Mouse (Mus musculus): ENCODE measurements around the gene Tes. TPM values are rescaled to one million over a fixed set of nuclear protein-coding genes. Genes with fewer than 3 reads are reported as not detected.

Gene Tes
- total and polyA plus RNA-seq, 2 experiments from 2014 or later, result 12.1 to 22.1 TPM

GRCm38 (mm10) chr6:17105714-17106113 is 40.8 kb downstream of the Tes start:
- Histone ChIP-seq H3K9ac (replicated peaks; ENCODE audit: low read length, poor library complexity, severe bottlenecking) (no peak overlapping the region), H3K9me3 (ENCODE audit: low read length) (no peaks in the 10 kb centered on the region), H3K27me3 (ENCODE audit: insufficient read depth, low read length) (no peaks in the 10 kb centered on the region), H3K36me3 (ENCODE audit: insufficient read depth, low read length) (peaks cover 5% of the 10 kb centered on the region; the same call in 1 of the 2 replicates), H3K4me3 (ENCODE audit: low read depth, low read length) (no peak overlapping the region), H3K4me2 (ENCODE audit: low read depth, low read length, poor library complexity, severe bottlenecking) (no peak overlapping the region), H3K4me1 (ENCODE audit: insufficient read depth, low read length) (no peaks in the 10 kb centered on the region), H3K27ac (ENCODE audit: low read depth, low read length) (no peak overlapping the region)
- peak; percentile 92 for TF ChIP-seq CTCF (IDR thresholded peaks at IDR 0.05)
- peak; percentile 71 for DNase-seq (ENCODE audit: low spot score)
- ATAC-seq (ENCODE audit: low FRiP score), result no peak

- Histone ChIP-seq H3K36me3 (ENCODE audit: insufficient read depth, low read length) (peaks cover 2% of the 10 kb centered on the region; the same call in 1 of the 2 replicates), H3K27me3 (ENCODE audit: insufficient read depth, low read length) (no peaks in the 10 kb centered on the region), H3K9me3 (ENCODE audit: low read length) (no peaks in the 10 kb centered on the region), H3K27ac (ENCODE audit: low read depth, low read length) (no peak overlapping the region), H3K4me1 (ENCODE audit: insufficient read depth, low read length) (no peaks in the 10 kb centered on the region), H3K9ac (replicated peaks; ENCODE audit: low read length, poor library complexity, severe bottlenecking) (no peak overlapping the region), H3K4me2 (ENCODE audit: low read depth, low read length, poor library complexity, severe bottlenecking) (no peak overlapping the region), H3K4me3 (ENCODE audit: low read depth, low read length) (no peak overlapping the region)
- WGBS, result 98% methylated on average over 5 of the region's 5 CpGs
- DNase-seq (ENCODE audit: low spot score) (no peak), ATAC-seq (ENCODE audit: low FRiP score) (no peak)
- no peak for TF ChIP-seq CTCF (IDR thresholded peaks at IDR 0.05)
These were observed 41.5 kb downstream of the Tes start for GRCm38 (mm10) chr6:17106493-17106892.

- no peak overlapping the region for H3K27ac ChIP-seq (ENCODE audit: low read depth, low read length)
- no peaks in the 10 kb centered on the region for H3K36me3 ChIP-seq (ENCODE audit: insufficient read depth, low read length)
- no peaks in the 10 kb centered on the region for H3K9me3 ChIP-seq (ENCODE audit: low read length)
- no peak overlapping the region for H3K9ac ChIP-seq (replicated peaks; ENCODE audit: low read length, poor library complexity, severe bottlenecking)
- WGBS, result 80% methylated on average over 4 of the region's 4 CpGs
- no peak overlapping the region for H3K4me2 ChIP-seq (ENCODE audit: low read depth, low read length, poor library complexity, severe bottlenecking)
- H3K4me1 ChIP-seq (ENCODE audit: insufficient read depth, low read length), result no peaks in the 10 kb centered on the region; the same call in 1 of the 2 replicates
- ATAC-seq (ENCODE audit: low FRiP score), result no peak
- no peak for DNase-seq (ENCODE audit: low spot score)
- no peaks in the 10 kb centered on the region for H3K27me3 ChIP-seq (ENCODE audit: insufficient read depth, low read length)
- TF ChIP-seq CTCF (IDR thresholded peaks at IDR 0.05), result no peak
- no peak overlapping the region for H3K4me3 ChIP-seq (ENCODE audit: low read depth, low read length)
These were observed 44.3 kb downstream of the Tes start for GRCm38 (mm10) chr6:17109204-17109603.

- Histone ChIP-seq H3K4me2 (ENCODE audit: low read depth, low read length, poor library complexity, severe bottlenecking) (no peak overlapping the region), H3K36me3 (ENCODE audit: insufficient read depth, low read length) (no peaks in the 10 kb centered on the region), H3K4me1 (ENCODE audit: insufficient read depth, low read length) (peaks cover 2% of the 10 kb centered on the region; the same call in 1 of the 2 replicates), H3K9ac (replicated peaks; ENCODE audit: low read length, poor library complexity, severe bottlenecking) (no peak overlapping the region), H3K9me3 (ENCODE audit: low read length) (no peaks in the 10 kb centered on the region), H3K27me3 (ENCODE audit: insufficient read depth, low read length) (no peaks in the 10 kb centered on the region), H3K4me3 (ENCODE audit: low read depth, low read length) (no peak overlapping the region), H3K27ac (ENCODE audit: low read depth, low read length) (no peak overlapping the region)
- WGBS, result 67% methylated on average over 6 of the region's 6 CpGs
- DNase-seq (ENCODE audit: low spot score) (peak; percentile 41), ATAC-seq (ENCODE audit: low FRiP score) (no peak)
- peak; percentile 54 for TF ChIP-seq CTCF (IDR thresholded peaks at IDR 0.05)
These were observed 45.7 kb downstream of the Tes start for GRCm38 (mm10) chr6:17110564-17111100.

- Histone ChIP-seq H3K9me3 (ENCODE audit: low read length) (no peaks in the 10 kb centered on the region), H3K4me3 (ENCODE audit: low read depth, low read length) (no peak overlapping the region), H3K4me1 (ENCODE audit: insufficient read depth, low read length) (peaks cover 2% of the 10 kb centered on the region; the same call in 1 of the 2 replicates), H3K36me3 (ENCODE audit: insufficient read depth, low read length) (no peaks in the 10 kb centered on the region), H3K27ac (ENCODE audit: low read depth, low read length) (no peak overlapping the region), H3K9ac (replicated peaks; ENCODE audit: low read length, poor library complexity, severe bottlenecking) (no peak overlapping the region), H3K27me3 (ENCODE audit: insufficient read depth, low read length) (no peaks in the 10 kb centered on the region), H3K4me2 (ENCODE audit: low read depth, low read length, poor library complexity, severe bottlenecking) (no peak overlapping the region)
- no peak for DNase-seq (ENCODE audit: low spot score)
- no peak for ATAC-seq (ENCODE audit: low FRiP score)
- 100% methylated on average over 1 of the region's 1 CpGs for WGBS
- no peak for TF ChIP-seq CTCF (IDR thresholded peaks at IDR 0.05)
These were observed 47.1 kb downstream of the Tes start for GRCm38 (mm10) chr6:17112081-17112480.

GRCm38 (mm10) chr6:17112990-17113389 is 48.0 kb downstream of the Tes start:
- Histone ChIP-seq H3K27ac (ENCODE audit: low read depth, low read length) (no peak overlapping the region), H3K4me2 (ENCODE audit: low read depth, low read length, poor library complexity, severe bottlenecking) (no peak overlapping the region), H3K4me1 (ENCODE audit: insufficient read depth, low read length) (peaks cover 2% of the 10 kb centered on the region; the same call in 1 of the 2 replicates), H3K27me3 (ENCODE audit: insufficient read depth, low read length) (no peaks in the 10 kb centered on the region), H3K4me3 (ENCODE audit: low read depth, low read length) (no peak overlapping the region), H3K9ac (replicated peaks; ENCODE audit: low read length, poor library complexity, severe bottlenecking) (no peak overlapping the region), H3K36me3 (ENCODE audit: insufficient read depth, low read length) (no peaks in the 10 kb centered on the region), H3K9me3 (ENCODE audit: low read length) (no peaks in the 10 kb centered on the region)
- no peak for TF ChIP-seq CTCF (IDR thresholded peaks at IDR 0.05)
- 90% methylated on average over 2 of the region's 2 CpGs for WGBS
- ATAC-seq (ENCODE audit: low FRiP score), result no peak
- DNase-seq (ENCODE audit: low spot score), result no peak
